Mouse (Mus musculus): Measurements from ENCODE around the gene Dst.

DNA sequence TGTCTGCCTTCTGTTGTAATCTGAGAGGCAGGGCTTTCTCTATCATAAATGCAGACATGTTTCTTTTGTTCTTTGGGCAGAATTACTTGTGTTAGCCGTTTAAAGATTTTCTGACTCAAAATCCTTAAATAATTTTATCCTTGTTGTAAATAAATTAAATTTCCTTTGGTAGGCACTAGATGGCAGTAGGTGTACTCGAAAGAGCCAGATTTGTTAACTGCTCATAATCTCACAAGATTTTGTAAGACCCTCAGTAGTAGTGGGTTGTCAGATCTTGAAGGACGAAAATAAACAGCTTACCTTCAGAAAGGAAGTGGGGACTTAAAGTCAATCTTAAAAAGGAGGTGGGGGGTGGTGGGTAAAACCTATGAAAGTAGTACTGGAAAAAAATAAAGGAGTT is 209.7 kb downstream of the Dst start:
- TF ChIP-seq POLR2A (IDR thresholded peaks at IDR 0.05; ENCODE audit: borderline replicate concordance, control insufficient read depth, low read depth, low read length) (no peak), CTCF (IDR thresholded peaks at IDR 0.05; ENCODE audit: control insufficient read depth, insufficient read depth, low read length) (no peak)
